Mouse (Mus musculus) hindbrain, embryonic 12.5 days (tissue): ENCODE measurements around the gene Tbc1d20. TPM values are rescaled to one million over a fixed set of nuclear protein-coding genes. Genes with fewer than 3 reads are reported as not detected.

ENCODE experiments used
- ATAC-seq: fragments of 200-750 bp; cut with Nextera tagmentation; 2 replicates; pipeline ENCODE4 v1.8.0; 2017; ENCODE audit warnings: moderate TSS enrichment; ENCODE audit not compliant: low FRiP score
- H3K27ac ChIP-seq: fragments of 300-500 bp; sonication (generic); 2 replicates; pipeline ENCODE4 v1.5.1; 2016; ENCODE audit warnings: mild to moderate bottlenecking
- H3K27me3 ChIP-seq: fragments of 300-500 bp; sonication (generic); 2 replicates; pipeline ENCODE4 v1.6.1; 2016; ENCODE audit warnings: mild to moderate bottlenecking
- H3K36me3 ChIP-seq: fragments of 300-500 bp; sonication (generic); 2 replicates; pipeline ENCODE4 v1.6.1; 2016; ENCODE audit warnings: mild to moderate bottlenecking
- H3K4me1 ChIP-seq: fragments of 300-500 bp; sonication (generic); 2 replicates; pipeline ENCODE4 v1.6.1; 2016
- H3K4me2 ChIP-seq: fragments of 300-500 bp; sonication (generic); replicated peaks from 2 replicates; pipeline ENCODE4 v1.6.1; 2016; ENCODE audit warnings: mild to moderate bottlenecking
- H3K4me3 ChIP-seq: fragments of 300-500 bp; sonication (generic); 2 replicates; pipeline ENCODE4 v1.5.1; 2016; ENCODE audit warnings: mild to moderate bottlenecking
- H3K9ac ChIP-seq: fragments of 300-500 bp; sonication (generic); 2 replicates; pipeline ENCODE4 v1.6.1; 2016; ENCODE audit warnings: mild to moderate bottlenecking, moderate library complexity
- H3K9me3 ChIP-seq: fragments of 300-500 bp; sonication (generic); replicated peaks from 2 replicates; pipeline ENCODE4 v1.6.1; 2016; ENCODE audit warnings: mild to moderate bottlenecking
- WGBS: fragments of 180-500 bp; shearing (Covaris S2); methylation state at CpG from one replicate; pipeline ENCODE4 v1.1.7; 2016; 5-methylcytosine and 5-hydroxymethylcytosine counted together
- polyA plus RNA-seq: library from polyadenylated mRNA; unstranded; fragments of >200 nt; fragmentation: Nextera tagmentation; extraction: Ambion mirVana; gene quantifications from 2 replicates; pipeline ENCODE4 v1.2.1, GENCODE M21; 2016

Tbc1d20 gene
- polyA plus RNA-seq, 1 experiment from 2014 or later: 43.5 TPM

DNA sequence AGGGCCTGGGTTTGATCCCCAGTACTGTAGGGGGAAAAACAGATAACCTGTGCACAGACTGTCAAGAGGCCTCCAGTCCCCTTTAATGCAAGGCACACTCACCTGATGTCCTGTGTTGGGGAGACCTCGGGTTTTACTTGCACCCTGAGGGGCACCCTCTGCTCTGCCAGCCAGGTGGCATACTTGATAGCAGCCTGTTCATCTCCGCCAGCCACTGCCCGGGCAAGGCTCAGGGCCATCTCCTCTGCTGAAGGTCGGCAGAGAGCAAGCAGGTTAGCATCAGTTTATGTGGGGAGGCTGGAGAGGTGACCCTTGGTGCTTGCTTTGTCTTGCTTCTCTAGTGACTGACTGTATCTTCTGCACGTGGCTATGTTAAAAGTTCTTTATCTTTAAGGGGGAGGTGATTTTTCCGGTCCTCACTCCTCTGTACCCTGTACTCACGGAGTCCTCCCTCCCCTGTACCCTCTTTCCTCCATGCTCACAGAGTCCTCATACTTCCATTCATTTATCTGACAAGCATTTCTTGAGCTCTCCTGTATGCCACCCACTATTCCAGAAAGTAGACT is 37.3 kb downstream of the Tbc1d20 start:
- Histone ChIP-seq H3K4me2 (peak overlapping the region; percentile 82), H3K36me3 (peaks cover 33% of the 10 kb centered on the region), H3K9me3 (no peaks in the 10 kb centered on the region), H3K27ac (no peak overlapping the region), H3K4me1 (peaks cover 15% of the 10 kb centered on the region), H3K27me3 (no peaks in the 10 kb centered on the region), H3K9ac (peak overlapping the region; percentile 84; the same call in 1 of the 2 replicates), H3K4me3 (peak overlapping the region; percentile 67)
- ATAC-seq: no peak
- 69% methylated on average over 7 of the region's 7 CpGs for WGBS

DNA sequence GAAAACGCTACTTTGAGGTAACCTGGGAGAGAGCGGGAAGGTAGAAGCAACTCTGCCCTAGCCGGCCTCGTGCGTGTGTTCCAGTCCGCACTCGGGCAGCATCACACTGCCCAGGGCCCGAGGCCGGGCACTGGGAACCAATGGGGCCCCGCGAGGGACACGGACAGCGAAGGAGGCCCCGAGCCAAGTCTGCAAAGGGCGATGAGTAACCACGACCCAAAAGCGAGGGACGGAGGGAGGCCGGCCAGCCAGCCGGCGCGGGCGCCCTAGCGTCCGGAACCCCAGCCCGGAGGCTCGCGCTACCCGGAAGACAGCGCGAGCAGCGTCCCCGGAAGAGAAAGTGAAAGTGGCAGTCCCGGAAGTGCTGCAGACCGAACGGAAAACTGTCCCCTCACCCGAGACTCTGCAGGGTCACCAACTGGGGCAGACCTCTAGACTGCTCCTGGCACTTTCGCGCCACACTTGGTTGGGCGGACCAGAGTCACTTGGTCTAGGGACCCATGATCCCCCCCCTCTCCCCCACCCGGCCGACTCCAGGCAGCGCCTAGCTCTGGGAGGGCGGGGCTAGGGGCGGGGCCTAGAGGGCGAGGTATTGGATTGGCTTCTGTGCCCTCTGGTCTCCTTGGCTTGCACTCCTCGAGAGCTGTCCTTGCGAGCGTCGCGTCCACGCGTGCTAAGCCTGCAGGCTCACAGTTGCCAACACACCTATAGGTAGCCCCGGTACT is 38.6 kb downstream of the Tbc1d20 start, which contains the start of gene Rbck1:
Gene Rbck1 (minus strand): TSS at position 553 of the 725 bp plus-strand sequence.
- peak within 1 kb of the TSS; percentile 82 for H3K4me2 ChIP-seq
- peaks cover 15% of the 10 kb centered on the region for H3K4me1 ChIP-seq
- no peaks in the 10 kb centered on the region for H3K27me3 ChIP-seq
- peak within 1 kb of the TSS; percentile 67 for H3K4me3 ChIP-seq
- under 1% methylated on average over 53 of the region's 54 CpGs for WGBS
- H3K9me3 ChIP-seq: no peaks in the 10 kb centered on the region
- H3K9ac ChIP-seq: peak within 1 kb of the TSS; percentile 84
- H3K27ac ChIP-seq: peak within 1 kb of the TSS; percentile 90
- peak; percentile 97 for ATAC-seq
- peaks cover 20% of the 10 kb centered on the region for H3K36me3 ChIP-seq

DNA sequence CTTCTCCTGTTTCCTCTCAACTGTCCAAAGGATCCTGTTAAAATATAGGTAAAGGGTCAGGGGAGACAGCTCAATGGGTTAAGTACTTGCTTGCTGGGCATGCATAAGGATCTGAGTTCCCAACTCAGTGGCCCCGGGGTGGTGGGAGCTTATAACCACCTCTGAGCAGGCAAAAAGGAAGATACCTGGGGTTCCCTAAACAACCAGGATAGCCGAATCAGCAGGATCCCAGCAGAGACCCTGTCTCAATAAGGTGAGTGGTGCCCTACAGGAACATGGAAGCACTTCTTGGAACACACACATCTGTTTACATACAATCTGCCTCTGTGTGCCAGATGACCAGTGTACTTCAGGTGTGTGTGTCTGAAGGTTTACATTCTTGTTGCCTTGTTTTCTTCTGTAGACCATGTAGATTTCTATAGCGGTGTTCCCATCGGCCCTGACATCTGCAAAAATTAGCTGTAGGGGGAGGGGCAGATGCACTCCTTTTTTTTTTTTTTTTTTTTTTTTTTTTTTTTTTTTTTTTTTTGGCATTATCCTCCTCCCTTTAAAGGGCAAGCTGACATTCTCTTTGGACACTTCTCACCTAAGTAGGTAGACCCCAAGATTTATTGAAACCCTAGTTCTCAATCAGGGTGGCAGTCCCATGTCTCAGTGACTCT is 39.8 kb downstream of the Tbc1d20 start:
- H3K27me3 ChIP-seq: no peaks in the 10 kb centered on the region
- no peak overlapping the region for H3K9ac ChIP-seq
- H3K4me1 ChIP-seq: peaks cover 15% of the 10 kb centered on the region
- H3K4me3 ChIP-seq: no peak overlapping the region
- WGBS: 73% methylated on average over 4 of the region's 4 CpGs
- no peaks in the 10 kb centered on the region for H3K9me3 ChIP-seq
- no peak overlapping the region for H3K27ac ChIP-seq
- ATAC-seq: no peak
- H3K36me3 ChIP-seq: 0 out of 2 replicates have a peak, but pooled peaks cover 11% of the 10 kb centered on the region
- H3K4me2 ChIP-seq: no peak overlapping the region

DNA sequence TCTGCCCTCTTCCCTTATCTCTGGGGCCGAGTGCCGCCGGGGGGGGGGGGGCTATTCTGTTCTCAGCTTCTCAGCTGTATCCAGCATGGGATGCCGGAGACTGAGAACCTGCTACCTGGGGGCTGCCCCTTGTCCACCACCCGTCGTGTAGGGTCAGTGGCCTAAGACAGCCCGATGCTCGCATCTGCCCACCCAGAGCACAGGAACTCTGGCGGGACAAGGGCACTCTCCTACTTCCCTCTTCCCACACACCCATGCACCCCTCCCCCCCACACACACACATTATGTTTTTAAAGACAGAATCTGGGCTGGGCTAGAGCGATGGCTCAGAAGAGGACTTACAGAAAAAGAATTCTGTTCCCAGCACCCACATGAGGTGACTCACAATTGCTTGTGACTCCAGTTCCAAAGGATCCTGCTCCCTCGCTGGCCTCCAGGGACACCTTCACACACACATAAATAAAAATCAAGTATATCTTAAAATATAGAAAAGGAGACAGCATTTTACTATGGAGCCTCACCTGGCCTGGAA is 41.7 kb downstream of the Tbc1d20 start:
- no peak for ATAC-seq
- Histone ChIP-seq H3K27me3 (no peaks in the 10 kb centered on the region), H3K27ac (no peak overlapping the region), H3K9me3 (no peaks in the 10 kb centered on the region), H3K4me2 (no peak overlapping the region), H3K4me3 (no peak overlapping the region), H3K4me1 (peaks cover 13% of the 10 kb centered on the region), H3K9ac (no peak overlapping the region), H3K36me3 (no peaks in the 10 kb centered on the region)
- 52% methylated on average over 11 of the region's 11 CpGs for WGBS

DNA sequence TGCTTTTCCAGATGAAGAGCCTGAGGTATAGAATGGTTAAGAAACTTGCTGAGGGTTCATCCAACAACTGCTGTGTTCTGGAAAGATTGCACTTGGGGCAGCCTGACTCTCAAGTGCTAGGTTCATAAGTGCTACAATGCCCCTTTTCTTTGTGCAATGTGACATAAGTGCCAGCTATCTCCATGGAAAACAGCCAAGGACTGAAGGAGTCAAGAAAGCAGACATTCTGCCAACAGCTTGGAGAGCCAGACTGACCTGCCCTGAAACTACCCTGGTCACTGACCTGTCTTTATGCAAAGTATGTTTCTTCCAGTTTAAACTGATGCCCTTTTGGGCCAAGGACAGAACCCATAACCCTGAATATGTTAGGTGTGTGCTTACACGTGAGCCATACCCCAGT is 43.2 kb downstream of the Tbc1d20 start:
- Histone ChIP-seq H3K4me3 (no peak overlapping the region), H3K27ac (no peak overlapping the region), H3K27me3 (no peaks in the 10 kb centered on the region), H3K9me3 (no peaks in the 10 kb centered on the region), H3K9ac (no peak overlapping the region), H3K36me3 (no peaks in the 10 kb centered on the region), H3K4me2 (no peak overlapping the region), H3K4me1 (no peaks in the 10 kb centered on the region; the same call in 1 of the 2 replicates)
- ATAC-seq: no peak
- WGBS: 84% methylated on average over 1 of the region's 1 CpGs

DNA sequence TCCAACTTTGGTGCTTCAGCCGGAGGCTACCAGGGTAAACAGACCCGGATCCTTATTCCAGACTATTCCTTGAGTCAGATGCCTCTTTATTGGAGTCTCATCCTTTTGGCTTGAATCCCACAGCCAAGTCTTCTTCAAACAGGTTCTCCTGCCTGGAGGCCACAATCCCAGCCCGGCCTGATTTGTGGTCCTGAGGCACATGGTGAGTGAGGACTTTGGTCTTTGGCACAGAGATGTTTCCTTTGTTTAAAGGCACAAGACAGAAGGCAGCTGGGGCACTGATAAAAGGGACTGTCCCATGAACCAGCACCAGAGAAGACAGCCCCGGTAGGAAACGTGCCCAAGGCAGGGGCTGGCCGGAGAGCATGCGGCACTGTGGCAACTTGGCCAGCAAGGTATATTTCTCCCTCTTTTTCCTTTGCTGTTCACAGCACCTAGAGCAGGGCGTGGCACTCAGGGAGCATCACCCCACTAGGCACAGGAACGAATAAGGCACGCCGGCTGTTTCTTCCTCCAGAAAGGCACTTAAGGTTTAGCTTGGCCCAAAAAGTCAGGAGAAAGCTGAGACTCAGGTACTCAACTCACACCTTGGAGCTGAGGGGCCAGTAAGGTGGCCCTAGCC is 44.1 kb downstream of the Tbc1d20 start:
- Histone ChIP-seq H3K27me3 (no peaks in the 10 kb centered on the region), H3K27ac (no peak overlapping the region)

DNA sequence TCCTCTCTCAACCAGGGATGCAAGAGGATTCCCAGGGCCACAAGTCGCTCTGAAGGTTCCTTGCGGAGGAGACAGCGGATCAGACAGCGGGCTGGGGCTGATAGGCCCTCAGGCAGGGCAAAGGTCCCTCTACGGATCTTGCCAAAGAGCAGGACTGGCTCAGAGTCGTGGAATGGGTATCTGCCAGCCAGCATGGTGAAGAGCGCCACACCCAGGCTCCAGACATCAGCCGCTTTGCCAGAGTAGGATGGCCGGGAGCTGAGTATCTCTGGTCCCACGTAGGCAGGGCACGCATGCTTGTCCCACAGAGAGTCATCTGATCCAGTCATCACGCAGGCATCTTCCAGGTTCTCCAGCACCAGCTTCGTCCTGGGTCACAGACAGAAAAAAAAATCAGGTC is 44.7 kb downstream of the Tbc1d20 start:
- H3K36me3 ChIP-seq: no peaks in the 10 kb centered on the region
- no peak overlapping the region for H3K27ac ChIP-seq
- peaks cover 6% of the 10 kb centered on the region; the same call in 1 of the 2 replicates for H3K4me1 ChIP-seq
- no peak for ATAC-seq
- no peak overlapping the region for H3K4me3 ChIP-seq
- no peaks in the 10 kb centered on the region for H3K27me3 ChIP-seq
- no peak overlapping the region for H3K9ac ChIP-seq
- H3K4me2 ChIP-seq: no peak overlapping the region
- H3K9me3 ChIP-seq: no peaks in the 10 kb centered on the region
- 86% methylated on average over 13 of the region's 13 CpGs for WGBS

More for the DNA sequence above, 44.1 kb downstream of the Tbc1d20 start:
- Histone ChIP-seq H3K4me3 (no peak overlapping the region), H3K4me1 (no peaks in the 10 kb centered on the region; the same call in 1 of the 2 replicates), H3K9me3 (no peaks in the 10 kb centered on the region), H3K4me2 (no peak overlapping the region), H3K36me3 (no peaks in the 10 kb centered on the region), H3K9ac (no peak overlapping the region)
- no peak for ATAC-seq
- WGBS: 90% methylated on average over 11 of the region's 11 CpGs

DNA sequence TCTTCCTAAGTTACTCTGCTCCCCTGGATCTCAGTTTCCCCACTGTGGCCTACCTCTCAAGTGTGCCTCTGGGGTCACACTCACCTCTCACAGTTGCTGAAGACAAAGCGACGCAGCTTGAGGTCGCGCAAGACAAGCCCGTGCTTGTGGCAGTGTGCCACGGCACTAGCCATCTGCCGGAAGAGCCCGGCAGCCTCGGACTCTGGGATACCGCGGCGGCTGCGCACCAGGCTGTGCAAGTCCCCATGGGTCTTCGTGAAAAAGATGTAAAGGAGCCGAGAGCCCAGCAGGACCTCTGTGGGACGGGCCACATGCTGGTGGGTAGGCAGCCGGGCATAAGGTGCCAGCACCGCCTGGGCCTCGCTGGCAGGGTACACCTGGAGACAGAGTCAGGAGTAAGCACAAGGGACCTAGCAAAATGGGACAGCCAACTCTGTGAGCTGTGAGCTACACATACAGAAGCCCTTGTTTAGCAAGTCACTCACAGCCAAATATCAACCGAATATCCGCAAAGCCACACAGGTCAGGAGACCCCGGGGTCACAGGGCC is 46.1 kb downstream of the Tbc1d20 start:
- 86% methylated on average over 22 of the region's 22 CpGs for WGBS
- Histone ChIP-seq H3K4me2 (no peak overlapping the region), H3K9me3 (no peaks in the 10 kb centered on the region)

DNA sequence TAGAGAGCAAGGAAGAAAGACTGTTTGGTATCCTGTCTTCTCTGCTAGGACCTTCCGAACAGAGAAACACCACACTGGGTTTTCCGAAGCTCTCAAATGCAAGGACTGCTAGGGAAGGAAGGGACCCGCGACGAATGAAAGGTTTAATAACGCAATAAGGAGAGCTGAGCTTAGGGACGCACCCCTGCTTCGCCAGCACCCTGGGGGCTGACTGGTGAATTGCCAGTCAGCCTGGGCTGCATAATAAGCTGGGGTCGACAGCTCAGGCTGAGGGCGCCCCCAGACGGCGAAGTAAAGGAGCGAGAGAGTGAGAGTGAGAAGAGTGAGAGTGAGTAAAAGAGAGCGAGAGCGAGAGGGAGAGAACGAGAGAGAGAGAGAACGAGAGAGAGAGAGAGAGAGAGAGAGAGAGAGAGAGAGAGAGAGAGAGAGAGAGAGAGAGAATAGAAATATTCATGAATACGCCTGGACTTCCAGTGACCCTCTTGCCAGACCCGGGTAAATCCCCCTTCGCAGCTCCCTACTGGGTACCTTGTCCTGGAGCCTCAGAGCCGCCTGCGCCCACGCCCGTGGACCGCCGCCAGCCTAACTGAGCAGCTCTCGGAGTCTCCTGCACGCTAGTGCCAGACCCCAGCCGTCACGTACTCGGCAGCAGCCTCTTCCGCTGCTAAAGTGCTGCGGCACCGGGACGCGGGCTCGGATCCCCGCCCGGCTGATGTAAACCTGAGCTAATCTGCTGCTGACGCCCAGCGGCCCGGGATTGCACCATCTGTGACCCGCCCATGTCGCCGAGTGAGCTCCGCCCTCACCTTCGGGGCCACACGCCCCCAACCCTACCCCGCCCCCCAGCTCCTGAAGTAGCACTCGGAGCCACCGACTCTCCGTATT is 49.9 kb downstream of the Tbc1d20 start, which contains the start of gene Trib3:
Gene Trib3 (minus strand): TSS at position 704 of the 885 bp plus-strand sequence.
- Histone ChIP-seq H3K36me3 (no peaks in the 10 kb centered on the region), H3K27me3 (peaks cover 13% of the 10 kb centered on the region), H3K4me3 (peak within 1 kb of the TSS; percentile 52), H3K9me3 (no peaks in the 10 kb centered on the region), H3K9ac (peak within 1 kb of the TSS; percentile 60), H3K4me2 (peak within 1 kb of the TSS; percentile 93), H3K27ac (peak within 1 kb of the TSS; percentile 64), H3K4me1 (peaks cover 14% of the 10 kb centered on the region)
- WGBS: under 1% methylated on average over 52 of the region's 52 CpGs
- ATAC-seq: peak; percentile 80

More for the DNA sequence above, 46.1 kb downstream of the Tbc1d20 start:
- Histone ChIP-seq H3K4me1 (peaks cover 14% of the 10 kb centered on the region), H3K27ac (no peak overlapping the region), H3K27me3 (peaks cover 5% of the 10 kb centered on the region; the same call in 1 of the 2 replicates), H3K9ac (no peak overlapping the region), H3K4me3 (no peak overlapping the region), H3K36me3 (no peaks in the 10 kb centered on the region)
- no peak for ATAC-seq

DNA sequence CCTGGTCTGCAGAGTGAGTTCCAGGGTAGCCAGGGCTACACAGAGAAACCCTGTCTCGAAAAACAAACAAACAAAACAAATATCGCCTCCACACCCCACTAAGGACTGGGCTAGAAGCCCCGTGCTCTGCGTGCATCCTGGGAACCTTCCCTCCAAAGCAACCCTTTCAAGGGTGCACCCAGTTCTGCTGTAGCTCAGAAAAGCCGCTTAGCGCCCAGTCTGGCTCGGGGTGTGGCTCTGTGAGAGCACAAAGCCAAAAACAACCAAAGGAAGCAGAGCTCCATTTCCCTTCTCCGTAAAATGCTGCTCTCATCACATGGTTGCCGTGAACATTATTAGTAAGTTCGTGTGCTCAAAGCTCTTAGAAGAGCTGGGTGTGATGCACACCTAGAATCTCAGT is 50.7 kb downstream of the Tbc1d20 start:
- Histone ChIP-seq H3K27ac (no peak overlapping the region), H3K9ac (peak overlapping the region; percentile 60), H3K9me3 (no peaks in the 10 kb centered on the region), H3K4me2 (peak overlapping the region; percentile 93), H3K4me3 (peak overlapping the region; percentile 52), H3K4me1 (peaks cover 14% of the 10 kb centered on the region), H3K36me3 (no peaks in the 10 kb centered on the region), H3K27me3 (peaks cover 13% of the 10 kb centered on the region)
- 11% methylated on average over 10 of the region's 10 CpGs for WGBS
- ATAC-seq: peak; percentile 16; the same call in 1 of the 2 replicates

DNA sequence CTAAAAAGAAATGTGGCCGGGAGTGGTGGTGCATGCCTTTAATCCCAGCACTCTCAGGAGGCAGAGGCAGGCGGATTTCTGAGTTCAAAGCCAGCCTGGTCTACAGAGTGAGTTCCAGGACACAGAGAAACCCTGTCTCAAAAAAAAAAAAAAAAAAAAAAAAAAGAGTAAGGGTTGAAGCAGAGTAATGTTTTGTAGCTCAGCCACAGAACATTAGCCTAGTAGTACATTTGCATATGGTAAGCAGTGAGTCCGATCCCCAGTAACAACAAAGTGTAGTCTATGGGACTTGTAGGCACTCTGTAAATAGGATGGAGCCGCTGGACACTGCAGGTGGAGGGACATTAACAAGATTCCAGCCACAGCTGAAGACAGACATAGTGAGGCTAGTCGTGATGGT is 51.3 kb downstream of the Tbc1d20 start:
- H3K27me3 ChIP-seq: peaks cover 13% of the 10 kb centered on the region
- no peak overlapping the region for H3K4me2 ChIP-seq
- ATAC-seq: no peak
- no peak overlapping the region for H3K27ac ChIP-seq
- 60% methylated on average over 5 of the region's 5 CpGs for WGBS
- H3K36me3 ChIP-seq: no peaks in the 10 kb centered on the region
- no peak overlapping the region for H3K9ac ChIP-seq
- peaks cover 14% of the 10 kb centered on the region for H3K4me1 ChIP-seq
- H3K9me3 ChIP-seq: no peaks in the 10 kb centered on the region
- peak overlapping the region; percentile 52; the same call in 1 of the 2 replicates for H3K4me3 ChIP-seq
